Mouse (Mus musculus) layer of hippocampus, adult 18-20 months (tissue): ENCODE data around the gene Dnajb2. TPM values are rescaled to one million over a fixed set of nuclear protein-coding genes. Genes with fewer than 3 reads are reported as not detected.
A peak's percentile ranks its signal among the peaks of the same experiment; 100 is the strongest.

Source experiments
- DNase-seq, 2 experiments: peaks; one replicate each; pipeline ENCODE4 v3.0.0; 2022; ENCODE audit warnings: low spot score in 2 of 2
- long read RNA-seq: library from polyadenylated mRNA; stranded (forward); transcript quantifications from one replicate; pipeline ENCODE4 v2.0.0, GENCODE M21; 2021
- total RNA-seq, 2 experiments: library from RNA; stranded (reverse); gene quantifications; 2 replicates each; pipeline ENCODE4 v1.2.3; 2021

Dnajb2 gene
- total RNA-seq, result 100 to 1,000 TPM in 1 of 2 experiments, 10 to 100 TPM in 1; 93.4 to 100 TPM
- long read RNA-seq, transcript Dnajb2-202 (9 exons, 1,253 nt), result minor isoform, 10 of 76 reads
- long read RNA-seq, transcript Dnajb2-207 (10 exons, 1,855 nt), result minor isoform, 16 of 76 reads
- long read RNA-seq, transcript Dnajb2-210 (9 exons, 3,066 nt), result major isoform, 19 of 76 reads
- long read RNA-seq, partial matches to known transcripts, result 18 of 76 reads
- long read RNA-seq, other reads (novel, unspliced or antisense), result 13 of 76 reads

DNA sequence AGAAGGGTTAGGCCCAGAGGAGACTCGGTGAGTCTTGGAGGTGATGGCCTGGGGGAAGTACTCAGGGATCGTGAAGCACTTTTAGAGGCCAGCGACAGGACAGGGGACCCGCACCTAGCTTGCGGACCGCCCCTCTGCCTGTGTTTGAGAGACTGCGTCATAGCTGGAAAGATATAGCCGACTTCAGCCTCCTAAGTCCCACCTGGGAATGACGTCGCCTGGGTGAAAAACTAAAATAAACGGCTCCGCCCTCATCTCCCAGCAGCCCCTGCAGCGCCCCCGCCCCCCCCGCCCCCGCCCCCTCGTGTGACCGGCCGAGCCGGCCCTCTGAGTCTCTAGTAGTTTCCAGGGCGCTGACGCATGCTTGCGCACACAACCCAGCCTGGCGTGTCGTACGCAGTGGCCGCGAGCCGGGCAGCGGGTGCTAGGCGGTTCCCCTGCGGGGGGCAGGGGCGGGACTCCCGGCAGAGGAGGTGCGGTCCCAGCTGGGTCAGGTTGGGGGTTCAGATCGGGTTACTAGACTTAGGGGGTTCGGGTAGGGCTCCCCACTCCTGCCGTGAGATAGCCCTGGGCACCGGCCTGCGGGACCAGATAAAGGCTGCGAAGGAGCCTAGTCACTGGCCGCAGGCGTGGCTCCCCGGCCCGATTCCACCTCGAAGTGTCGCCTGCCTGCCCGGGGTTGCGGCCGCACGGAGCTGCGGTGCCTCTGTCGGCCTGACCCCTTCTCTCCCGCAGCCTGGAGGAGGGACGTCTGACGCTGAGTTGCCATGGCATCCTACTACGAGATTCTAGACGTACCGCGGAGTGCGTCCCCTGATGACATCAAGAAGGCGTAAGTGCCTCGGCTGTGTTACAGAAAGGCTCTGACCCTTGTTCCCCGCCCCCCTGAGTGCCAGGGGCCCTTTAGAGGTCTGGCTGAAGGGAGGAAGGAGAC lies at the start of gene Dnajb2:
TSS of gene Dnajb2 (plus strand) at position 290 of the 934 bp plus-strand sequence.
- peak; percentile 74 to 86 for DNase-seq

DNA sequence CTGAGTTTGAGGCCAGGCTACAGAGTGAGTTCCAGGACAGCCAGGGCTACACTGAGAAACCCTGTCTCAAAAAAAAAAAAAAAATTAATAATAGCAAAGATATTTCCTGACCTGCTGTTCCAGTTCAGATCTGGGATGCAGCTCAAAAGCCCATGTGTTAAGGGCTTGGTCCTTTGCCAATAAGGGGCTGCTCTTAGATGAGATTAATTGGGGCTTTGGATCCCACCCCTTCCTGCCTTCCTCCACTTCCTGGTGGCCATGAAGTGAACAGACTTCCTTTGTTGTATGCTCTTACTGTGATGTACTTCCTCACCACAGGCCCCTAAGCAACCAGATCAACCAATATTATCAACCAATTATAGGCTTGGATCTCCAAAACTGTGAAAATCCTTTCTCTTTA lies 49.1 kb upstream of the Dnajb2 start:
- DNase-seq, result no peak

DNA sequence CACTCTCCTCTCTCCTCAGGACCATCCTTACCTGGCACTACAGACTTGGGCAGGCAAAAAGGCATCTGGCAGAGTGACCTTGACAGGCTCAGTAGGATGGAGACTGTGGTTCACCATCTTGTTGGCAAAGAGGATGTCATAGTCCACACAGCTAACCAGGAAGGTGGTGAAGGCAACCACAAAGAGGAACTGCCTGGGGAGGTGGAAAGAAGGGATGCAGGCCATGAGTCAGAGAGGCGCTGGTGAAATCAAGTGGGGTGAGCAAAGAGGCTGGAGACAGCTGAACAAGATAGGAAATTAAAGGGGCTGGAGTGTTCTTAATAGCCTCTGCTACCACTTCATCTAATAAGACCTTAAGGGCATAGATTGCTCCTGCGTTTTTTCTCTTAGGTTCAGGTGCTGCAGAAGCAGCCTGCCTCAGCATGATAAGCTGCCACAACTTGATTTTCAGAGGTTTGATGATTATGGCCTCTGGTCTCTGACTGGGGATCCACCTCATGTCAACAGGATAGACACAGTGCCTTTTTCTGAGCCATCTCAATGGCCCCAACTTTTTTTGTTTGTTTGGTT lies 48.2 kb upstream of the Dnajb2 start:
- DNase-seq, result no peak

GRCm38 (mm10) chr1:75190577-75190976 lies 45.6 kb upstream of the Dnajb2 start:
- DNase-seq, result no peak

DNA sequence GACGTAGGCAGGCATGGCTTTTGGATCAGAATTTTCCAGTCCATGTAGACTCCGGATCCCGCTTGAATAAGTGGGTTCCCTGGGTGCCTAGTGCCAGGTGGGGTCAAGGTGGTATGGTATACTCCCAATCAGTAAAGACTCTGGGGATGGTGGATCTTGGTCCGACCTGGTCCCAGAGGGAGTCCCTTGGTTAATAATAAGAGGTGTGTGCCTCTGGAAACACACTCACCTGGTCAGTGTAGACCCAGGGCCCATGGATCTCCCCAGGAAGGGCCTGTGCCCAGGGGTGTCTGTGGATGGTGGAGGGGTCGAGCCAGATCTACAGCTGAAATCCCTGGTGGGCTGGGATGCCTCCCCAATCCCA lies 45.0 kb upstream of the Dnajb2 start:
- DNase-seq, result no peak

GRCm38 (mm10) chr1:75191622-75192402 lies 44.4 kb upstream of the Dnajb2 start, which contains the start of the genes Ankzf1 and Atg9a:
Gene Ankzf1 (plus strand): TSS chr1:75192151.
Gene Atg9a (minus strand): TSS chr1:75192196.
- DNase-seq, result peak; percentile 97 to 98

- DNase-seq, result no peak
These were observed 43.8 kb upstream of the Dnajb2 start for GRCm38 (mm10) chr1:75192452-75192851.

- DNase-seq, result no peak
These were observed 35.0 kb upstream of the Dnajb2 start for GRCm38 (mm10) chr1:75201236-75201635.

GRCm38 (mm10) chr1:75208967-75209678 lies 27.1 kb upstream of the Dnajb2 start:
- no peak for DNase-seq

GRCm38 (mm10) chr1:75210136-75211087 lies 25.8 kb upstream of the Dnajb2 start, which contains the start of the genes Glb1l and Stk16:
Gene Glb1l (minus strand): TSS chr1:75210813.
Gene Stk16 (plus strand): TSS chr1:75210838.
- peak; percentile 93 to 98 for DNase-seq

GRCm38 (mm10) chr1:75211141-75211708 lies 25.0 kb upstream of the Dnajb2 start:
- no peak for DNase-seq

GRCm38 (mm10) chr1:75212542-75212941 lies 23.7 kb upstream of the Dnajb2 start:
- no peak for DNase-seq

GRCm38 (mm10) chr1:75213096-75213495 lies 23.1 kb upstream of the Dnajb2 start:
- no peak for DNase-seq

- no peak for DNase-seq
These were observed 21.8 kb upstream of the Dnajb2 start for GRCm38 (mm10) chr1:75214442-75214841.

GRCm38 (mm10) chr1:75214886-75215285 lies 21.3 kb upstream of the Dnajb2 start:
- peak; percentile 59 to 78 for DNase-seq

- DNase-seq, result no peak
These were observed 20.4 kb upstream of the Dnajb2 start for GRCm38 (mm10) chr1:75215785-75216184.

DNA sequence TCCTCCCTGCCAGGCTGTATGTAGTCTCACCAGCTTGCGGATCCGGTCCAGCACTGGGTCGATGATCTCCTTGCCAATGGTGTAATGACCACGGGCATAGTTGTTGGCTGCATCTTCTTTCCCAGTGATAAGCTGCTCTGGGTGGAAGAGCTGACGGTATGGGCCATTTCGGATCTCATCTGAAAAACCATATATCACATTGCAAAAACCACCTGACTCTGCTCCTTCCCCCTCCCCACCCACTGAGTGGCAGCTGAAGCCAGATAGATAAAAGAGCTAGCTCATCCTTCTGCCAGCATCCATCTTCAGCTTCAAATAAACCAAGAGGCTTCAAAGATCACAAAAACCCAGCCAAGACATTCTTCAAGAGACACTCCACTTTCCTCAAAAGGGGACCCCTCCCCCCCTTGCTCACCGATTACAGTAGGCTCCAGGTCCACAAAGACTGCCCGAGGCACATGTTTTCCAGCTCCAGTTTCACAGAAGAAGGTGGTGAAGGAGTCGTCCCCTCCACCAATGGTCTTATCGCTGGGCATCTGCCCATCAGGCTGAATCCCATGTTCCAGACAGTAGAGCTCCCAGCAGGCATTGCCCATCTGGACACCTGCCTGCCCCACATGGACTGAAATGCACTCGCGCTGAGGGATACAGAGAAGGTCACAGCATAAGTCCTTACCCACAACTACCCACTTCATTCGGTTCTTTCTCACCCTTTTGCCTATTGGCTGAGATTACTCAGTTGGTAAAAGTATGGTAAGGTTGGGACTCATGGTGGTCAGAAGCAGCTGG lies 19.2 kb upstream of the Dnajb2 start:
- no peak for DNase-seq

GRCm38 (mm10) chr1:75217893-75218226 lies 18.3 kb upstream of the Dnajb2 start:
- DNase-seq, result peak; percentile 30 to 58
